Mouse (Mus musculus): Measurements from ENCODE around the gene Pde10a. TPM values are rescaled to one million over a fixed set of nuclear protein-coding genes. Genes with fewer than 3 reads are reported as not detected.

Pde10a gene
- polyA plus RNA-seq, 1 experiment from 2014 or later = 1.3 TPM

DNA sequence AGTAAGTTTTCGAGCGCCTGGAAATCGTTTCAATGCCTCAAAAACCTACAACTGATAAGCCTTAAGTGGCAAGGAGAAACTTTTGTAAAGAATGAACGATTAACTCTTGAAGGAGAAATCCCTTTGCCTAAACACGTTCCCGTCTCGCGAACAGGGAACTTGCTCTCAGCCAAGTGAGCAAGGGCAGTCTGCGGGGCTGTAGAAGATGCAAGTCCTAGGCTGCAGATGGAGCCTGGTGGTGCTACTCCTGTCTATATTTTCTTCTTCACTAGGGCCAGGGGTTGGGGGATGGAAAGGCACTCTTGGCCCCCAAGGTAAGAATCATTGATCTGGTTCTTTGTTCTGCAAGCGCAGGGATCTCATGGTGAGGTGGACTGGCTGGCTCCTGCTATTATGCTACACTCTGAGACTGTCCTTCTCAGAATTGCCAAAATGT is 274.1 kb downstream of the Pde10a start:
- WGBS = 8% methylated on average over 10 of the region's 10 CpGs
- no peak overlapping the region for H3K4me3 ChIP-seq (replicated peaks; ENCODE audit: low read depth, low read length)

GRCm38 (mm10) chr17:8799914-8800420 is 274.8 kb downstream of the Pde10a start:
- Histone ChIP-seq H3K27ac (no peak overlapping the region), H3K9me3 (replicated peaks; ENCODE audit: low read length) (no peaks in the 10 kb centered on the region), H3K4me1 (replicated peaks; ENCODE audit: insufficient read depth, low read length) (peaks cover 17% of the 10 kb centered on the region; the same call in 1 of the 2 replicates), H3K9ac (ENCODE audit: low read depth, low read length) (no peak overlapping the region), H3K36me3 (ENCODE audit: insufficient read depth, low read length) (no peaks in the 10 kb centered on the region), H3K27me3 (ENCODE audit: insufficient read depth, low read length) (peaks cover 39% of the 10 kb centered on the region), H3K4me2 (ENCODE audit: low read length) (peak overlapping the region; percentile 96; the same call in 1 of the 2 replicates), H3K4me3 (replicated peaks; ENCODE audit: low read depth, low read length) (peak overlapping the region; percentile 75; the same call in 1 of the 2 replicates)
- ATAC-seq (replicated peaks; ENCODE audit: low FRiP score, low read depth) (no peak), DNase-seq (ENCODE audit: low spot score) (no peak)
- TF ChIP-seq CTCF (IDR thresholded peaks at IDR 0.05; ENCODE audit: low read depth) = no peak
- WGBS = 3% methylated on average over 15 of the region's 15 CpGs

More for the DNA sequence above, 274.1 kb downstream of the Pde10a start:
- no peak for TF ChIP-seq CTCF (IDR thresholded peaks at IDR 0.05; ENCODE audit: low read depth)
- Histone ChIP-seq H3K27ac (no peak overlapping the region), H3K4me2 (ENCODE audit: low read length) (no peak overlapping the region), H3K36me3 (ENCODE audit: insufficient read depth, low read length) (no peaks in the 10 kb centered on the region), H3K4me1 (replicated peaks; ENCODE audit: insufficient read depth, low read length) (peaks cover 17% of the 10 kb centered on the region; the same call in 1 of the 2 replicates), H3K9me3 (replicated peaks; ENCODE audit: low read length) (no peaks in the 10 kb centered on the region), H3K27me3 (ENCODE audit: insufficient read depth, low read length) (peaks cover 45% of the 10 kb centered on the region), H3K9ac (ENCODE audit: low read depth, low read length) (no peak overlapping the region)
- ATAC-seq (replicated peaks; ENCODE audit: low FRiP score, low read depth) (no peak), DNase-seq (ENCODE audit: low spot score) (peak; percentile 38)

- peak overlapping the region; percentile 62 for H3K9ac ChIP-seq (ENCODE audit: low read depth, low read length)
- H3K27ac ChIP-seq = peak overlapping the region; percentile 15; the same call in 1 of the 2 replicates
Observed at GRCm38 (mm10) chr17:8800478-8801082, 275.4 kb downstream of the Pde10a start.

DNA sequence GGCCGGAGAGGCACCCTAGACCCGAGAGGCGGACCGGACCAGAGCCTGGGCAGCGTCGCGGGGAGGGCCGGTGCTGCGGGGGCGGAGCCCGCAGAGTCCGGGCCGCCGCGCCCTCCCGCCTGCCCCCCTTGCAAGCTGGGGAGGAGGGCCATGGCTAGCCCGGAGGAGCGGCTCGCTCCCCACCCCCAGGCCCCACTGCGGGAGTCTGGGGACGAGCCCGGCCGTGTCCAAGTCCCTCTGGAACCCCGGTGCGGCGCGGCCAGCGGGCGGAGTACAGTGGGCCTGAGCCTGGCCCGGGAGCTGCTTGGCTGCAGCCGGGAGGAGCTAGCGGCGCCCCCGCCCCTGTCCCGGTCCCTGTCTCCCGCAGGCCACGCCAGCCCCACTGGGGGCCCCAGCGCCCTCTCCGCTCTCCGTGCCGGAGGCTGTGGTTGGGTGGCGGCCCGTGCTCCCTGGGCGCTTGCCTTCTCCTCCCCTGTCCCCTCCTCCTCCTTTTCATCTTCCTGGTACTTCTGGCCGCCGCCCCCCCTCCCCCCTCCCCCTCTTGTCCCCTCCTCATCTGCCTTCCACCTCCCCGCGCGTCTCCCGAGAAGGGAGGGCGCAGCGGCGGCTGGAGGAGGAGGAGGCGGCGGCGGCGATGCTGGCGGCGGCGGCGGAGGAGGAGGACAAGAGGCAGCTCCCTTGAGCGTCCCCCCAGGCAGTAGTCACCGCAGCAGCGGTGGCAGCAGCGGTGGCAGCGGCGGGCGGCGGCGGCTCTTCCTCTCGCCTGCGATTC is 276.1 kb downstream of the Pde10a start:
- Histone ChIP-seq H3K4me1 (replicated peaks; ENCODE audit: insufficient read depth, low read length) (peaks cover 17% of the 10 kb centered on the region; the same call in 1 of the 2 replicates), H3K4me3 (replicated peaks; ENCODE audit: low read depth, low read length) (peak overlapping the region; percentile 75), H3K27me3 (ENCODE audit: insufficient read depth, low read length) (peaks cover 44% of the 10 kb centered on the region), H3K27ac (peak overlapping the region; percentile 19; the same call in 1 of the 2 replicates), H3K4me2 (ENCODE audit: low read length) (peak overlapping the region; percentile 96), H3K9me3 (replicated peaks; ENCODE audit: low read length) (no peaks in the 10 kb centered on the region), H3K36me3 (ENCODE audit: insufficient read depth, low read length) (no peaks in the 10 kb centered on the region), H3K9ac (ENCODE audit: low read depth, low read length) (peak overlapping the region; percentile 62)
- WGBS = 1% methylated on average over 37 of the region's 72 CpGs
- TF ChIP-seq CTCF (IDR thresholded peaks at IDR 0.05; ENCODE audit: low read depth) = no peak
- ATAC-seq (replicated peaks; ENCODE audit: low FRiP score, low read depth) (peak; percentile 70), DNase-seq (ENCODE audit: low spot score) (peak; percentile 65)

More at GRCm38 (mm10) chr17:8800478-8801082, 275.4 kb downstream of the Pde10a start:
- peak; percentile 65 for ATAC-seq (replicated peaks; ENCODE audit: low FRiP score, low read depth)
- Histone ChIP-seq H3K9me3 (replicated peaks; ENCODE audit: low read length) (no peaks in the 10 kb centered on the region), H3K4me1 (replicated peaks; ENCODE audit: insufficient read depth, low read length) (peaks cover 17% of the 10 kb centered on the region; the same call in 1 of the 2 replicates), H3K36me3 (ENCODE audit: insufficient read depth, low read length) (no peaks in the 10 kb centered on the region), H3K4me2 (ENCODE audit: low read length) (peak overlapping the region; percentile 96), H3K27me3 (ENCODE audit: insufficient read depth, low read length) (peaks cover 43% of the 10 kb centered on the region), H3K4me3 (replicated peaks; ENCODE audit: low read depth, low read length) (peak overlapping the region; percentile 75)
- DNase-seq (ENCODE audit: low spot score) = peak; percentile 61
- TF ChIP-seq CTCF (IDR thresholded peaks at IDR 0.05; ENCODE audit: low read depth) = no peak
- under 1% methylated on average over 49 of the region's 53 CpGs for WGBS

DNA sequence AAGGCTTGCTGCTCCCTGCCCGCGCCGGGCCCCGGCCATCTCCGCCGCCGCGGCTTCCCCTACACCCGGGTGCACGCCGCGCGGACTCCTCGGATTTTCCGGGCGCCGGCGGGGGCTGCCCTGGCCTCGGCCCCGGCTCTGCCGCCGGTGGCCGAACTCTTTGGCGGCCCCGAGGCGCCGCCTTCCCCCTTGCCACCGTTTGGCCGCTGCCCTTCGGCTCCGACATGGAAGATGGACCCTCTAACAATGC is 276.6 kb downstream of the Pde10a start:
- ATAC-seq (replicated peaks; ENCODE audit: low FRiP score, low read depth) = 0 out of 2 replicates have a peak, but pooled peaks have one; percentile 3
- under 1% methylated on average over 19 of the region's 31 CpGs for WGBS
- no peak for TF ChIP-seq CTCF (IDR thresholded peaks at IDR 0.05; ENCODE audit: low read depth)

More for the DNA sequence above, 276.6 kb downstream of the Pde10a start:
- no peaks in the 10 kb centered on the region for H3K36me3 ChIP-seq (ENCODE audit: insufficient read depth, low read length)
- peaks cover 17% of the 10 kb centered on the region; the same call in 1 of the 2 replicates for H3K4me1 ChIP-seq (replicated peaks; ENCODE audit: insufficient read depth, low read length)
- peaks cover 44% of the 10 kb centered on the region for H3K27me3 ChIP-seq (ENCODE audit: insufficient read depth, low read length)
- peak overlapping the region; percentile 75 for H3K4me3 ChIP-seq (replicated peaks; ENCODE audit: low read depth, low read length)
- peak overlapping the region; percentile 96 for H3K4me2 ChIP-seq (ENCODE audit: low read length)
- no peaks in the 10 kb centered on the region for H3K9me3 ChIP-seq (replicated peaks; ENCODE audit: low read length)
- DNase-seq (ENCODE audit: low spot score) = no peak
- peak overlapping the region; percentile 62 for H3K9ac ChIP-seq (ENCODE audit: low read depth, low read length)
- peak overlapping the region; percentile 19; the same call in 1 of the 2 replicates for H3K27ac ChIP-seq
